Mouse (Mus musculus): ENCODE measurements around the gene Pkn3. TPM values are rescaled to one million over a fixed set of nuclear protein-coding genes. Genes with fewer than 3 reads are reported as not detected.
"Not testable (repeated sequence)": the region's sequence is repeated elsewhere in the genome, so short reads cannot be mapped to it uniquely, and the experiment has no call there.

Pkn3 gene
- total and polyA plus RNA-seq, 2 experiments from 2014 or later = 0.99 to 1.2 TPM

DNA sequence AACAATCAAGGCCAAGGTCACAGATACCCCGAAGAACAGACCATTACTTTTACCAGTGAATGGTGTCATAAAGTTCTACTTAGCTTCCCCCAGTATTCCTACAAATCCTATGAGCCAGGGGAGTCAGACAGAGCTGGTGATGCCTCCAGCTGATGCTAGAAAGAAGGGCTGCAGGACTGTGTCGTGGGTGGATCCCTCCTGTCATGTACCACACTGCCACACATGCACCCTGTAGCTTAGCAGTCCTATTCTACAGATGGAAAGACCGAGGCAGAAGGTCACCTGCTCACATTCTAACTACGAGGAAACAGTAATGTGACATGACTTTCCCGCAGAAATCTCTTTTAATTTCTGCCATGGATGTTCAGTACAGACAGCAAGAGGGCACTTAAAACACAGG is 45.3 kb downstream of the Pkn3 start:
- no peaks in the 10 kb centered on the region for H3K27me3 ChIP-seq (ENCODE audit: insufficient read depth, low read length)
- no peak for DNase-seq (ENCODE audit: low spot score)
- peaks cover 14% of the 10 kb centered on the region; the same call in 1 of the 2 replicates for H3K4me1 ChIP-seq (ENCODE audit: insufficient read depth, low read length)
- no peak for TF ChIP-seq CTCF (IDR thresholded peaks at IDR 0.05; ENCODE audit: low read depth)
- H3K9ac ChIP-seq (replicated peaks; ENCODE audit: low read length) = no peak overlapping the region
- H3K4me3 ChIP-seq (ENCODE audit: low read length) = 0 out of 2 replicates have a peak overlapping the region, but pooled peaks have one; percentile 86
- no peak overlapping the region for H3K27ac ChIP-seq
- H3K9me3 ChIP-seq (ENCODE audit: low read length) = no peaks in the 10 kb centered on the region
- no peaks in the 10 kb centered on the region for H3K36me3 ChIP-seq (ENCODE audit: insufficient read depth, low read length)
- no peak for ATAC-seq
- H3K4me2 ChIP-seq (ENCODE audit: low read depth, low read length) = peak overlapping the region; percentile 87
- 82% methylated on average over 5 of the region's 5 CpGs for WGBS

DNA sequence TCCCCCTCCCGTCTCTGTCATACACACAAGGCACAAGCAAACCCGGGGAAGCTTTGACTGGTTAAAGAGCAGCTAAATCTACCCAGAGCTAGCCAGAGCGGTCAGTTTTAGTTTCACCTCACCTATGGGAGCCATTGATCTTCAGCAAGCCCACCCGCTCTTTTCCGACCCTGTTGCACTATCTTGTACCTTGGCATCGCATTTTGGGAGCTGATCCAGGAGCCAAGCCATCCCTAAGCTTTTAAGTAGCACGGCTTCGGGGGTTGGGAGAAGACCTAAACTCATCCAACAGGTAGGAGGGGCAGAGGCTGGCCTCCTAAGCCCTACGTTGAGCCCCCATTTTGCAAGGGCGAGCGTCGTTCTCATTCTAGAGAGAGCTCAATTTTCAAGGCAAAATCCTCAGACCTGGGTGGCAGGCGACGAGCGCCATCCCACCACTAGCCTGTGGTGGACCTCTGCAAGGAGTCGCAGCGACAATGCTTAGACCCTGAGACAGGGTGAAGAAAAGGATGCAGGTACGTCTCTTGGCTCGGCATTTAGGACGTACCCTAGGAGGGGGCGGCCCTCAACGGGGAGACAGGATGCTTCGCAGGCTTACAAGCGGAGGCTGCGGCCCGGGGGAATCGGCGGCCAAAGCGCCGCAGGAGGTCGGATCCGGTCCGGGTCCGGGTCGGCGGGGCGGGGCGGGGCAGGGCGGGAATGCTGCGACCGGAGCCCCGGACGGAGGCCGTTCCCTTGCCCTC is 46.4 kb downstream of the Pkn3 start:
- Histone ChIP-seq H3K9me3 (ENCODE audit: low read length) (no peaks in the 10 kb centered on the region), H3K4me2 (ENCODE audit: low read depth, low read length) (peak overlapping the region; percentile 87), H3K27me3 (ENCODE audit: insufficient read depth, low read length) (no peaks in the 10 kb centered on the region), H3K36me3 (ENCODE audit: insufficient read depth, low read length) (no peaks in the 10 kb centered on the region), H3K27ac (peak overlapping the region; percentile 92), H3K4me3 (ENCODE audit: low read length) (peak overlapping the region; percentile 86), H3K4me1 (ENCODE audit: insufficient read depth, low read length) (peaks cover 14% of the 10 kb centered on the region; the same call in 1 of the 2 replicates), H3K9ac (replicated peaks; ENCODE audit: low read length) (peak overlapping the region; percentile 92)
- no peak for TF ChIP-seq CTCF (IDR thresholded peaks at IDR 0.05; ENCODE audit: low read depth)
- ATAC-seq (peak; percentile 73), DNase-seq (ENCODE audit: low spot score) (peak; percentile 47)
- 1% methylated on average over 43 of the region's 44 CpGs for WGBS

DNA sequence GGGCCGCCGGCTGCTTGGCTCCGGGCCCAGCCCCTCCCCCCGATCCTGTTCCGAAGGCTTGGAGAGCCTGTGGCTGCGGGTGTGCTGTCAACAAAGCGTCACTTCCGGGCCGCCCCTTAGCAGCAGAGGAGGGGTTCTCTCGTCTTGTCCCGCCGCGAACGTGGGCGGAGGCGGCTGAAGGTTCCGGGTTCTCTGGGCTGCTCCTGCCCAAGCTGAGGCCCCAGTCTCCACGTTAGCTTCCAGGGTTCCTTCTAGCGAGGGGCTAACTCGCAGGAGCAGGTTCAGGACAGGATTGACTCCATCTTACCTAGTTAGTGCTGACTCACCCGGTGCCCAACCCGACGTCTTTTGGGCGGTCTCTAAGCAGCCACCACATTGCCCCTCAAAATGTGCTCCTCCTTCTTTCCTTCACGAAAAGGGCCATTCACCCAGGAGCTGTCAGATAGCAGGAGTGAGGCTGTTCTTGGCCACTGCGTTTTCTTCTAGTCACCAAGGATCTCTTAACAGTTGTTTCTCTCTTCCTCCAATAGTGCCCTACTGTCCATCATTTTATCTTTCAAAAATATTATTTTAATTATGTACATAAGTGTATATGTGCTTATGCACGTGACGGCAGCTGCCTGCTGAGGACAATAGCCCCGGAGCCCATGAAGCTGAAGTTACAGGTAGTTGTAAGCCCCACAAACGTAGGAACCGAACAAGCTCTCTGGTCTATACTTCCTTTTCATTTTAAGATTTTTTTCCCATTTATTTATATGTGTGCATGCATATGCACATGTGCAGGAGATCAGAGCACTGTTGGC is 47.2 kb downstream of the Pkn3 start, which contains the start of gene Zer1:
Zer1 (minus strand) TSS at position 114 of the 803 bp plus-strand sequence.
- Histone ChIP-seq H3K27ac (peak within 1 kb of the TSS; percentile 92), H3K4me1 (ENCODE audit: insufficient read depth, low read length) (peaks cover 11% of the 10 kb centered on the region; the same call in 1 of the 2 replicates), H3K27me3 (ENCODE audit: insufficient read depth, low read length) (no peaks in the 10 kb centered on the region), H3K9ac (replicated peaks; ENCODE audit: low read length) (peak within 1 kb of the TSS; percentile 92), H3K4me3 (ENCODE audit: low read length) (peak within 1 kb of the TSS; percentile 86), H3K4me2 (ENCODE audit: low read depth, low read length) (peak within 1 kb of the TSS; percentile 87), H3K36me3 (ENCODE audit: insufficient read depth, low read length) (no peaks in the 10 kb centered on the region), H3K9me3 (ENCODE audit: low read length) (no peaks in the 10 kb centered on the region)
- ATAC-seq = peak; percentile 98
- 7% methylated on average over 31 of the region's 31 CpGs for WGBS
- no peak for TF ChIP-seq CTCF (IDR thresholded peaks at IDR 0.05; ENCODE audit: low read depth)
- peak; percentile 97 for DNase-seq (ENCODE audit: low spot score)

DNA sequence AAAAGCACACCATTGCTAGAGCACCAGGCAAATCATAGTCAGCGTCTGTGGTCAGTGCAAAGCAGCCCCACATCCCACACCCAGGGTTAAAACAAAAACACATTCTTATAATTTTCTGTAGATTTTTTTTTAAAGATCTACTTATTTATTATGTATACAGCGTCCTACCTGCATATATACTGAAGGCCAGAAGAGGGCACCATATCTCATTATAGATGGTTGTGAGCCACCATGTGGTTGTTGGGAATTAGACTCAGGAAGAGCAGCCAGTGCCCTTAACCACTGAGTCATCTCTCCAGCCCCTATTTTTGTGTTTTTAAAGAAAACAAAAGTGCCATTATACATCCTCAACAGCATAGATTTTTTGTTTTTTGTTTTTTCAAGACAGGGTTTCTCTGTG is 51.3 kb downstream of the Pkn3 start:
- DNase-seq (ENCODE audit: low spot score) = peak; percentile 79
- Histone ChIP-seq H3K27me3 (ENCODE audit: insufficient read depth, low read length) (no peaks in the 10 kb centered on the region), H3K9me3 (ENCODE audit: low read length) (no peaks in the 10 kb centered on the region), H3K27ac (no peak overlapping the region), H3K36me3 (ENCODE audit: insufficient read depth, low read length) (no peaks in the 10 kb centered on the region), H3K9ac (replicated peaks; ENCODE audit: low read length) (no peak overlapping the region), H3K4me2 (ENCODE audit: low read depth, low read length) (no peak overlapping the region), H3K4me1 (ENCODE audit: insufficient read depth, low read length) (0 out of 2 replicates have a peak, but pooled peaks cover under 1% of the 10 kb centered on the region), H3K4me3 (ENCODE audit: low read length) (no peak overlapping the region)
- ATAC-seq = no peak
- TF ChIP-seq CTCF (IDR thresholded peaks at IDR 0.05; ENCODE audit: low read depth) = peak; percentile 78
- 29% methylated on average over 2 of the region's 2 CpGs for WGBS

DNA sequence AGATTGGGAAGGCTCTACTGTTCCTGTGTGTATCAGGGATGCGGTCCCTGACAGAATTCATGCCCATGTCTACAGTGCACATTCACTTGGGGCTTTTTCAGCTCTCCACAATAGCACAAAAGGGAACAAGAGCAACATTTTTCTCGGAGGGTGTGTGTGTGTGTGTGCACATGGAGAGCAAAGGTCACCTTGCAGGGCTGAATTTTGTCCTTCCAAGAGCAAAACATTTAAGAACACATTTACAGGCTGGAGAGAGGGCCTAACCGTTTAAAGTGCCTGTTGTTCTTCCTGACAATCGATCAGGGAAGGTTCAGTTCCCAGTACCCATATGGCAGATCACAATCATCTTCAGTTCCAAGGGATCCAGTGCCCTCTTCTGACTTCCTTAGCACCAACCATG is 52.7 kb downstream of the Pkn3 start:
- TF ChIP-seq CTCF (IDR thresholded peaks at IDR 0.05; ENCODE audit: low read depth) = no peak
- peaks cover 10% of the 10 kb centered on the region; the same call in 1 of the 2 replicates for H3K4me1 ChIP-seq (ENCODE audit: insufficient read depth, low read length)
- H3K9ac ChIP-seq (replicated peaks; ENCODE audit: low read length) = no peak overlapping the region
- DNase-seq (ENCODE audit: low spot score) = no peak
- no peak overlapping the region for H3K4me2 ChIP-seq (ENCODE audit: low read depth, low read length)
- 88% methylated on average over 4 of the region's 4 CpGs for WGBS
- no peaks in the 10 kb centered on the region for H3K9me3 ChIP-seq (ENCODE audit: low read length)
- no peak overlapping the region for H3K4me3 ChIP-seq (ENCODE audit: low read length)
- no peaks in the 10 kb centered on the region for H3K27me3 ChIP-seq (ENCODE audit: insufficient read depth, low read length)
- no peaks in the 10 kb centered on the region for H3K36me3 ChIP-seq (ENCODE audit: insufficient read depth, low read length)
- H3K27ac ChIP-seq = no peak overlapping the region
- no peak for ATAC-seq

DNA sequence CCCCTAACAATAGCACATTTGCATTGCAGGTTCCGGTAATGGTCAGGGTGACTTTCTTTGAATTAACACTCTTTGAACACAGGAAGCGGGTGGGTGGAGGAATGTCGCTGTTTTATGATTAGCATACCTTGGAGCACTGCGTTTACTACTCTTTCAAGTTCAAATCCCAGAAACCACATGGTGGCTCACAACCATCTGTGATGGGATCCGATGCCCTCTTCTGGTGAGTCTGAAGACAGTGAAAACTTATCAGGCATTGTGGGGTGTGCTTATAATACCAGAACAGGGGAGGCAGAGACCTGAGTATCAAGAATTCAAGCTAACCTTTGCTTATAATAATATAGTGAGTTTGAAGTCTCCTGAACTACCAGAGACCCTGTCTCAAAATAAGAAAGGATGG is 53.8 kb downstream of the Pkn3 start:
- ATAC-seq; DNase-seq (ENCODE audit: low spot score); H3K9ac ChIP-seq (replicated peaks; ENCODE audit: low read length); H3K9me3 ChIP-seq (ENCODE audit: low read length); H3K36me3 ChIP-seq (ENCODE audit: insufficient read depth, low read length); H3K27ac ChIP-seq; H3K27me3 ChIP-seq (ENCODE audit: insufficient read depth, low read length); H3K4me2 ChIP-seq (ENCODE audit: low read depth, low read length); H3K4me3 ChIP-seq (ENCODE audit: low read length): not testable (repeated sequence)
- H3K4me1 ChIP-seq (ENCODE audit: insufficient read depth, low read length) = peaks cover 16% of the 10 kb centered on the region; the same call in 1 of the 2 replicates
- TF ChIP-seq CTCF (IDR thresholded peaks at IDR 0.05; ENCODE audit: low read depth) = peak; percentile 18; the same call in 1 of the 2 replicates
- 64% methylated on average over 5 of the region's 5 CpGs for WGBS
